Mouse (Mus musculus): Measurements from ENCODE around the gene Lim2. TPM values are rescaled to one million over a fixed set of nuclear protein-coding genes. Genes with fewer than 3 reads are reported as not detected.

Lim2 gene
- total and polyA plus RNA-seq, 2 experiments from 2014 or later, result not detected

DNA sequence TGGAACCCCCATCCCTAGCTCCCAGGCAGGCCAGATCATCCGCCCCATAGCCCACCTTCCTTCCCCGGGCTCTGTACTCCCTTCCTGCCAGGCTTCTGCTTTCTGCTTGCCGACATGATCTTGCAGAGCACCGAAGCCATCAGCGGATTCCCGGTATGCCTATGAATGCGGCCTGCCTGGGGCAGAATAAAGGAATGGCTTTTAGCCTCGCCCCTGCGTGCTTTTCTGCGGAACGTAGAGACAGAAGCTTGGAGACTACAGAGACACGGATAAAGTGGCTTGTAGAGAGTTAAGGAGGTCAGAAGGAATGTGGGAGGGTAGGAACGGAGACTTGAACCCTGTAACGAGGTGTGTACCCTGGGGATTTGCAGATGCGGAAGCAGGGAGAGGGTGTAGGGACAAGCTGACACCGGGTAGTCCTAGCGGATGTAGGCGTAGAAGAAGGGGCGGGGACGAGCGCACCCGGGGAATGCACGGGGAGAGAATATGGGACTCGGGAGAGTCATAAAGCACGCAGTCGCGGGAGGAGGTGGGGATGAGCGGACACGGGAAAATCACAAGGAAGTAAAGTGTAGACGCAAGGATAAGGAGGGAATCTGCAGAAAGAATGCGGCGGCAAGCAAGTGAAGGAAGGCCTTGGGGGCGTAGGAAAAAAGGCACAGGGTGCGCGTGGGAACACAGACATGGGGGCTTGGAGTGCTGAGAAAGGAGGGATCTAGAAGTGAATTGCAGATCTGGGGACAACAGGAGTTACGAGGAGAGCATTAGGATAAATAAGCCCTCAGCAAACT, 15.9 kb downstream of the Lim2 start:
- Histone ChIP-seq H3K4me1 (ENCODE audit: insufficient read depth) (peaks cover 11% of the 10 kb centered on the region), H3K36me3 (ENCODE audit: insufficient read depth) (no peaks in the 10 kb centered on the region), H3K4me2 (ENCODE audit: low read depth) (peak overlapping the region; percentile 84), H3K27me3 (ENCODE audit: insufficient read depth, low read length) (no peaks in the 10 kb centered on the region), H3K27ac (ENCODE audit: low read depth, low read length) (peak overlapping the region; percentile 86), H3K9me3 (ENCODE audit: low read length) (no peaks in the 10 kb centered on the region), H3K9ac (peak overlapping the region; percentile 55), H3K4me3 (ENCODE audit: low read depth, low read length) (peak overlapping the region; percentile 52)
- ATAC-seq, result peak; percentile 83
- no peak for TF ChIP-seq CTCF (IDR thresholded peaks at IDR 0.05; ENCODE audit: low read depth)
- WGBS, result under 1% methylated on average over 36 of the region's 36 CpGs
- DNase-seq, result peak; percentile 75

DNA sequence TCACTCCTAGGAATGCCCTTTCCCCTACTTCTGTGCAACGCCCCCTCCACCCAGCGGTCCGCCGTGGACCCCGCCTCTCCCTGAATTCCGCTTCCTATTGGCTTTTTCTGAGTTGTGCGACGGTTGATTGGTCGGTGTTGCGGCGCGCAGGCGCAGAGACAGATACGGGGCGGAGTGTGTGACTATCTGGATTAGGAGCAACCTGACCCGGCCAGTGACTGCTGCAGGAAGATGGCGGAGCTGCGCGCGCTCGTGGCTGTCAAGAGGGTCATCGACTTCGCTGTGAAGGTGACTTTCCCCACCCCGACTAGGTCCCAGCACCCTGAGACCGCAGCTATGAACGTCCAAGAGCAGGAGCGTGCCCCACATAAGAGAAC, 16.4 kb downstream of the Lim2 start, which contains the start of the genes Etfb and Gm45233:
Gene Etfb (plus strand): TSS at position 167 of the 377 bp plus-strand sequence.
Gene Gm45233 (plus strand): TSS at position 212 of the 377 bp plus-strand sequence.
- peak within 1 kb of the TSS; percentile 55 for H3K9ac ChIP-seq
- under 1% methylated on average over 27 of the region's 27 CpGs for WGBS
- ATAC-seq, result peak; percentile 98

DNA sequence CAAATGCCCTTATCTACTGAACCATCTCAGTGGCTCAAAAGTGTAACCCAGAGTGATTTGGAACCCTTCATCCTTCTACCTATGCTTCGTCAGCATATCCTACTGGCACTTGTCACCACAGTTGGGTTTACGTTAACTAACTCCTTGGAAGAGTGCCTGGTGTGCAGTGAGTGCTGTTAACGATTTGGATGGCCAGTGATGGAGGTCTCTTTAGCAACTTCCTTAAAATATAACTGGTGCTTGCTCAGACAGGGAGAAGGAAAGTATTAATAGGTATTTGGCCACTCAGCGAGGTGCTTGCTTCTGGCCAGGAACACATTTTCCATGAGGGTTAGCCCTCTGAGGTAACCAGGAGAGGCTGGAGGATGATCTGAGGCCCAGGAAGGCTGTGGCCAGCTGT, 20.3 kb downstream of the Lim2 start:
- no peak overlapping the region for H3K27ac ChIP-seq (ENCODE audit: low read depth, low read length)
- 76% methylated on average over 4 of the region's 4 CpGs for WGBS
- 0 out of 2 replicates have a peak, but pooled peaks cover 3% of the 10 kb centered on the region for H3K36me3 ChIP-seq (ENCODE audit: insufficient read depth)
- H3K9ac ChIP-seq, result no peak overlapping the region
- no peak for DNase-seq
- no peak for TF ChIP-seq CTCF (IDR thresholded peaks at IDR 0.05; ENCODE audit: low read depth)
- no peak overlapping the region for H3K4me2 ChIP-seq (ENCODE audit: low read depth)
- no peaks in the 10 kb centered on the region for H3K27me3 ChIP-seq (ENCODE audit: insufficient read depth, low read length)
- peaks cover 6% of the 10 kb centered on the region for H3K4me1 ChIP-seq (ENCODE audit: insufficient read depth)
- H3K9me3 ChIP-seq (ENCODE audit: low read length), result no peaks in the 10 kb centered on the region
- no peak for ATAC-seq
- H3K4me3 ChIP-seq (ENCODE audit: low read depth, low read length), result no peak overlapping the region

More for the DNA sequence above, 16.4 kb downstream of the Lim2 start, which contains the start of the genes Etfb and Gm45233:
- Histone ChIP-seq H3K9me3 (ENCODE audit: low read length) (no peaks in the 10 kb centered on the region), H3K27ac (ENCODE audit: low read depth, low read length) (peak within 1 kb of the TSS; percentile 86), H3K27me3 (ENCODE audit: insufficient read depth, low read length) (no peaks in the 10 kb centered on the region), H3K4me1 (ENCODE audit: insufficient read depth) (peaks cover 11% of the 10 kb centered on the region), H3K4me2 (ENCODE audit: low read depth) (peak within 1 kb of the TSS; percentile 84), H3K4me3 (ENCODE audit: low read depth, low read length) (peak within 1 kb of the TSS; percentile 52), H3K36me3 (ENCODE audit: insufficient read depth) (no peaks in the 10 kb centered on the region)
- peak; percentile 29; the same call in 1 of the 2 replicates for TF ChIP-seq CTCF (IDR thresholded peaks at IDR 0.05; ENCODE audit: low read depth)
- DNase-seq, result peak; percentile 95

DNA sequence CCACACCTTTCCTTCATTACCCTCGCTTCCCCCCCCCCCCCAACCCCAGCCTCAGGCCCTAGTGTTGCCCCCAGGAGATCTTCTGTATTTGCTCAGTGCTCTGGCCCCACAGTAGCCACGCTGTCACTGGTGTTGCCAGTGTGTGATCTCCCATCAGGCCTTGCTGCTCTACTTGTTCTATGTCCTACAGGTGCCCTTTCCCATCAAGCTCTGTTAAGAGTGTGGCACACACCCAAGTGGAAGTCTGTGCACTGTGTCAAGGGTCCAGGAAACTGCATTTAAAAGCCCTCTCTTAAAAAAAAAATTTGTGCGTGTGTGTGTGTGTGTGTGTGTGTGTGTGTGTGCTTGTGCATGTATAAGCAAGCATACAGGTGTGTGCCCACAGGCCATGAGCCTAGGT, 20.8 kb downstream of the Lim2 start:
- Histone ChIP-seq H3K4me3 (ENCODE audit: low read depth, low read length) (no peak overlapping the region), H3K27ac (ENCODE audit: low read depth, low read length) (no peak overlapping the region), H3K9me3 (ENCODE audit: low read length) (no peaks in the 10 kb centered on the region), H3K36me3 (ENCODE audit: insufficient read depth) (0 out of 2 replicates have a peak, but pooled peaks cover 7% of the 10 kb centered on the region), H3K4me2 (ENCODE audit: low read depth) (no peak overlapping the region), H3K4me1 (ENCODE audit: insufficient read depth) (peaks cover 6% of the 10 kb centered on the region), H3K9ac (no peak overlapping the region), H3K27me3 (ENCODE audit: insufficient read depth, low read length) (no peaks in the 10 kb centered on the region)
- DNase-seq, result no peak
- 98% methylated on average over 3 of the region's 3 CpGs for WGBS
- no peak for TF ChIP-seq CTCF (IDR thresholded peaks at IDR 0.05; ENCODE audit: low read depth)
- no peak for ATAC-seq

DNA sequence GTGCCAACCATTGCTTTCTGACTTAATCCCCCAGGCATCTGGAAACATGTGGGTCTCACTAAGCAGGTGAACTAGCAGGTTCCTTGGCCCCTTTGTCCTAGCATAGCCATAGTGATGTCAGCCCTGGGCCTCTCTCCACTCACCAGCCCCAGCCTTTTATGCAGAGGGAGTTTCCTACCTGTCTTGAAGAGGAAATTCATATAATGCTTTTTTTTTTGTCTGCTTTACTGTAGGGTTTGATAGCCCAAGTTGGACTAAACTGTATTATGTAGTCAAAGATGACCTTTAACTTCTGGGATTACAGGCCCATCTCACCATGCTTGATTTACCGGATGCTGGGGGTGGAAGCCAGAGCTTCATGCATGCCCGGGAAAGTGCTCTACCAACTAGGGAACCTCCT, 22.3 kb downstream of the Lim2 start:
- H3K4me1 ChIP-seq (ENCODE audit: insufficient read depth), result no peaks in the 10 kb centered on the region
- no peaks in the 10 kb centered on the region for H3K27me3 ChIP-seq (ENCODE audit: insufficient read depth, low read length)
- H3K9ac ChIP-seq, result no peak overlapping the region
- DNase-seq (no peak), ATAC-seq (no peak)
- no peak overlapping the region for H3K4me3 ChIP-seq (ENCODE audit: low read depth, low read length)
- no peak overlapping the region for H3K4me2 ChIP-seq (ENCODE audit: low read depth)
- no peak overlapping the region for H3K27ac ChIP-seq (ENCODE audit: low read depth, low read length)
- no peak for TF ChIP-seq CTCF (IDR thresholded peaks at IDR 0.05; ENCODE audit: low read depth)
- H3K9me3 ChIP-seq (ENCODE audit: low read length), result no peaks in the 10 kb centered on the region
- peaks cover 11% of the 10 kb centered on the region; the same call in 1 of the 2 replicates for H3K36me3 ChIP-seq (ENCODE audit: insufficient read depth)
- WGBS, result 99% methylated on average over 2 of the region's 2 CpGs

DNA sequence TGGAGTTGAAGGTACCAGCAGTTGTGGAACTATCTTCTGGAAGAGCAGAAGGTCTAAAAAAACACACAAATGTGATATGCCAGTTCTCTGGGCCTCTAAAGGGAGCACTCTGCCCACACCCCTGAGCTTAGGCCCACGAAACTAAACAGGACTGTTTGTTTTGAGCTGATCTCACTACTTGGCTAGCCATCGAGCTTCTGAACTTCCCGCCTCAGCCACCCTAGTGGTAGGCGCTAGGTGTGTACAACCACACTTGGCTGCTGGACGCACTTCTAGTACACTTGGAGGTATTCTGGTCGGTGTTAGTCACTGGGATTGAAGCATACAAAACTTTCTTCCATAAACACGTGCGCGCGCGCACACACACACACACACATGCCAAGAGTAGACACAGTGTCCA, 24.3 kb downstream of the Lim2 start:
- Histone ChIP-seq H3K36me3 (ENCODE audit: insufficient read depth) (peaks cover 22% of the 10 kb centered on the region), H3K9ac (no peak overlapping the region), H3K4me2 (ENCODE audit: low read depth) (no peak overlapping the region), H3K27ac (ENCODE audit: low read depth, low read length) (no peak overlapping the region), H3K4me1 (ENCODE audit: insufficient read depth) (no peaks in the 10 kb centered on the region), H3K27me3 (ENCODE audit: insufficient read depth, low read length) (no peaks in the 10 kb centered on the region), H3K4me3 (ENCODE audit: low read depth, low read length) (no peak overlapping the region), H3K9me3 (ENCODE audit: low read length) (no peaks in the 10 kb centered on the region)
- ATAC-seq, result no peak
- no peak for TF ChIP-seq CTCF (IDR thresholded peaks at IDR 0.05; ENCODE audit: low read depth)
- WGBS, result 94% methylated on average over 11 of the region's 11 CpGs
- no peak for DNase-seq

DNA sequence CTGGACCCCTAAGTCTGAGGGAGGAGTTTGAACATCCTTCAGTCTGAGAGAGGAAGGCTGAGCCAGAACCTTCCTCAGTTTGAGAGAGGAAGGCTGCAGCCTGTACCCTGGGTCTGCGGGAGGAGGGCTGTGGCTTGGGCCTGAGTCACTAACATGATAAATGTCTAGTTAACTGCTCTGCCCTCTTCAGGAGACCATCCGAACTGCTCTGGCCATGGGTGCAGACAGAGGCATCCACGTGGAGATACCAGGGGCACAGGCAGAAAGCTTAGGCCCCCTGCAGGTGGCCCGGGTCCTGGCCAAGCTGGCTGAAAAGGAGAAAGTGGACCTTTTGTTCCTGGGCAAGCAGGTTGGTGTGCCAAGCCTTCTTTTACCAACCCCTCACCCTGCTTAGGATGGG, 25.1 kb downstream of the Lim2 start:
- Histone ChIP-seq H3K27me3 (ENCODE audit: insufficient read depth, low read length) (no peaks in the 10 kb centered on the region), H3K4me2 (ENCODE audit: low read depth) (no peak overlapping the region), H3K9ac (no peak overlapping the region), H3K9me3 (ENCODE audit: low read length) (no peaks in the 10 kb centered on the region), H3K4me3 (ENCODE audit: low read depth, low read length) (no peak overlapping the region), H3K4me1 (ENCODE audit: insufficient read depth) (no peaks in the 10 kb centered on the region), H3K27ac (ENCODE audit: low read depth, low read length) (no peak overlapping the region), H3K36me3 (ENCODE audit: insufficient read depth) (peaks cover 26% of the 10 kb centered on the region)
- DNase-seq (no peak), ATAC-seq (no peak)
- 44% methylated on average over 4 of the region's 4 CpGs for WGBS
- TF ChIP-seq CTCF (IDR thresholded peaks at IDR 0.05; ENCODE audit: low read depth), result no peak; the same call in 1 of the 2 replicates

Data from forebrain, postnatal 0 days (tissue).